Mouse (Mus musculus): ENCODE measurements around the gene Platr17.
"Not testable (repeated sequence)": the region's sequence is repeated elsewhere in the genome, so short reads cannot be mapped to it uniquely, and the experiment has no call there.

Gene Platr17

DNA sequence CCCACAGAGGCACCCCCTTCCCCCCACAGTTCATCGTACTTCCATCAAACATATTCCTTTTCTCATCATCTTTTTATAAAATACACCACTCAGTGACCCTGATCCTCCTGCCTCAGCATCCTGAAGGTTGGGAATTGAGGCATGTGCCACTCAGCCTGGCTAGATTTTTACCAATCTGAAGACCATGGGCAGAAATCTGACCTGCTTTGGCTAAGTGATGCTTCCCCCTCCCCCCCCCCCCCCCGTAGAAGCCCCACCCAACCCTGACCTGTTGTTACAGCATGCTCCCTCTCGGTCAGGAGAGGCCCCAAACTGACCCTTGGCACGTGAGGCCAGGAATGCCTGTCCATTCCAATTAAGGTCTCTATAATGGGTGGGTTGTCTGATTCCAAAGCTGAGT is at the start of gene Platr17:
Gene Platr17 (plus strand): TSS at position 301 of the 400 bp plus-strand sequence.
- not testable (repeated sequence) for DNase-seq (ENCODE audit: extremely low read depth, low read depth)

DNA sequence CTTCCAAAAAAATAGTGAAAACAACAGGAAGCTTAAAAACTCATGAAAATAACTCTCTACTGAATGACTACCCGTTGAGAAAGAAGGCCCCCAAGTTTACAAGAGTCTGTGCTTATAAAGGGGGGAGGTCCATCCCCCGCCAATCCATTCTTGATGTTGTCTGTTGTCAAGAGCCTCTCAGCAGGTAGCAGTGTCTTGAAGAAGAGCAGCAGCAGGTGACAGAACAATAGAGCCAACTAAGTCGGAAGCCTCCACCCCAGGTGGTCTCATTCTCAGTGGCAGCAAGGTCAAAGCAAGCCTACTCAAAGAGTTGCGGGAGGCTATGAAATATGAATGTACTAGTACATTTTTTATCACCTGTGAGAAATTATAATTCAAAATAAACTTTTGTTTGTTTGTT is 47.1 kb upstream of the Platr17 start:
- DNase-seq (ENCODE audit: extremely low read depth, low read depth) = no peak

DNA sequence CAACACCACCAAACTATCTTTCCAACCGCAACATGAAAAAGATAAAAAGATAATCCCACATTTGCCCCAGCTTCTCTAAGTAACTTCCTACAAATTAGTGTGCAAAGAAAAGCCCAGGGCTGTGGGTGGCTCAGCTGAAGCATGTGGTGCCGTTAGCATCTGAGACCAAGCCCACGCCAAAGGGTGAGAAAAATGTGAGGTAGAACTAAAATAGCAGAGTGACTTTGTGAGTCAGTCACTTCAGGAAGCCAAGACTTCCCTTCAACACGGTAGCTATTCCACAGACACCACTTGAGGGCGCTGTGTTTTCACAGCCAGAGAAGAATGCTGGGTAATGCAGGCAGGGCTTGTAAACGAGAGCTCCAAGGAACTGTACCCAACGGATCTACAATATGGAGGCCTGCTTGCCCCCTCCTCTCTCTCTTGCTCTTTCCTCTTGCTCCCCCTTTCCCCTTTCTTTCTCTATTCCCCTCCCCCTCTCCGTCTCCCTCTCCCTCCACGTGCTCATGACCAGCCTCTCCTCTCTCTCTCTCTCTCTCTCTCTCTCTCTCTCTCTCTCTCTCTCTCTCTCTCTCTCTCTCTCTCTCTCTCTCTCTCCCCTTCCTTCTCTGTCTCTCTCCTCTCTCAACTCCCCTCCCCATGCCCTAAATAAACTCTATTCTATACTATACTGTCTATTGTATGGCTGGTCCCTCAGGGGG is 39.5 kb upstream of the Platr17 start:
- peak; percentile 77 for DNase-seq (ENCODE audit: extremely low read depth, low read depth)

DNA sequence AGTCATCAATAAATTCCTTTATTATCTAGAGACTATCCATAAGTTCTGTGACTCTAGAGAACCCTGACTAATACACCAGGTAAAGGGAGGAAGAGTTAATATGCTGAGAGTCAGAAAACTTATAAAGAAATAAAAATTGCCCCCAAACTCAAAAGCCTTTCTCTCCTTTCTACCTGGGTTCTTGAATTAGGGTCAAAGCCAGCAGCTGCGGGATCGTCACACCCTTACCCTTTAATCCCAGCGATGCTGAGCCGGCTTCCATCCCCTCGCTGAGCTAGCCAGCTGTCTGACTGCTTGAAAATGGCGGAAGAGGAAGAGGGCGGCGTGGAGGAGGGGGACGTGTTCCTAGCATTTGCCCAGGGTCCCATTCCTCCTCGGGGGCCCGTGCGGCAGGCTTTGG is 31.4 kb upstream of the Platr17 start, which contains the start of gene Gm7029:
Gene Gm7029 (plus strand): TSS at position 301 of the 400 bp plus-strand sequence.
- DNase-seq (ENCODE audit: extremely low read depth, low read depth) = not testable (repeated sequence)

DNA sequence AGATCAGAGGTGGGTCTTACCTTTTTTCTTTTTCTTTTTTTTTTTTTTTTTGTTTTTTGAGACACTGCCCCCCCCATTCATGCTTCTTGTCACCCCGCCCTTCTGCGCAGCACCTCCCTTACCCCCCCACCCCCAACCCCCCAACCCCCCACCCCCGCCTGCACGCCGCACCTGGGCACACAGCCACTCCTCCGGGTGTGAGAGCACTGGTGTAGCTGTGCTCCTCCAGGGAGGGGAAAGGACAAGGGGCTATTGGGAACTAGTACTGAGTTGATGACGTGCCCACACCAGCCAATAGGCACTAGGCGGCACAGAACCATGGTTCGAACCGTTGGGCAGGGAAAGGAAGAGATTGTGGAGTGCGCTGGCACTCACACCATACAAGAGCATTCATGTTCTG is 30.5 kb upstream of the Platr17 start:
- no peak for DNase-seq (ENCODE audit: extremely low read depth, low read depth)

DNA sequence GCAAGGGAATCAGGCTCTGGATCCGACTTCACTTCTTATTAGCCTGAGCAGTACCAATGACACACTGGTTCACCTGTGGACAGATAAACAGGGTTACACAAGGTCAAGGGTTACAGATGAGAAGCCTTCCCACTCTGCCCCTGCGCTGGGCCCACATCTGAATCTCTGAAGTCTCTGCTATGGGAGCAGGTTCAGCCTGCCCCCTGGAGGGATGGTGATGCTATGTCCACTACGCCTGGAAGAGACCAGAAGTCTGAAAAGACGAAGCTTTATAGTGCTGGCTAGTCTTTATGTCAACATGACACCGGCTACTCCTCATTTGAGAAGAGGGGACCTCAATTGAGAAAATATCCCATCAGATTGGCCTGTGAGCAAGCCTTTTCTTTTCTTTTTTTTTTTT is 29.1 kb upstream of the Platr17 start:
- not testable (repeated sequence) for DNase-seq (ENCODE audit: extremely low read depth, low read depth)

DNA sequence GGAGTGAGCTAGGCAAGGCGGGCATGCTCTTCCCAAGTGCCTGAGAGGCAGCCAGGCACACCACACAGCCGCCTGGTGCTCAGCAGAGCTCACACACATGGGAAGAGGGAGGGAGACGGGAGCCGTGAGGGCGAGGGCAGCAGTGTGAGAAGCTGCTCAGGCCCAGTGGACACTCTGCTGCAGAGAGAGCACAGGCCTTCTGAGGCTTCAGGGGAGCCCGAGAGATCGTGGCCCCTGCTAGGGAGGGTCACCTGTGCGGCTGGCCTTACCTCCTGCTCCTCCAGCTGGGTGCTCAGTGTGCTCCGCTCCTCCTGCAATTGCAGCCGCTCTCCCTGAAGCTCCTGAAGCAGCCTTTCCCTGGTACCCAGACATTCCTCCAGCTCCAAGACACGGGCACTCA is 20.6 kb upstream of the Platr17 start:
- not testable (repeated sequence) for DNase-seq (ENCODE audit: extremely low read depth, low read depth)

DNA sequence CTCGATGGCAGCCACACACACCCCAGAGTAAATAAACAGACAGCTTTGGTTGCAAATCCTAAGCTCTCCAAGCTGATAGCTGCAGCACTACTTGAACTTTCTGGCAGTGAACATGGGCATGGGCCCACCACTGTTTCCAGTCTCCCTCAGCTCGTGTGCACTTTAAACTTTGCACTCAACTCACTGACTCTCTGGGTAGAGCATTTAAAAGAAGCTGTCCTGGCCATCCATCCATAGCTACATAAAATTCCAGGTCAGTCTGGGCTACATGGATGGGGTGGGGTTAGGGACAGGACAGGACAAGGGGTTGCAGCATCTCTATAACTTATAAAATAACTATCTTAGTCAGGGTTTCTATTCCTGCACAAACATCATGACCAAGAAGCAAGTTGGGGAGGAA is 17.1 kb upstream of the Platr17 start:
- DNase-seq (ENCODE audit: extremely low read depth, low read depth) = not testable (repeated sequence)

DNA sequence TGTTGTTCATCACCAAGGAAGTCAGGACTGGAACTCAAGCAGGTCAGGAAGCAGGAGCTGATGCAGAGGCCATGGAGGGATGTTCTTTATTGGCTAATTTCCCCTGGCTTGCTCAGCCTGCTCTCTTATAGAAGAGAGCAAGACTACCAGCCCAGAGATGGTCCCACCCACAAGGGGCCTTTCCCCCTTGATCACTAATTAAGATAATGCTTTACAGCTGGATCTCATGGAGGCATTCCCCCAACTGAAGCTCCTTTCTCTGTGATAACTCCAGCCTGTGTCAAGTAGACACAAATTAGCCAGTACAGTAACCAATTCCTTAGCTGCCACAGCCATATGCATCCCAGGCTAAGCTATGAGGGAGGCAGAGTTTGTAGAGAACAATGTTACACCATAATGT is 16.7 kb upstream of the Platr17 start:
- DNase-seq (ENCODE audit: extremely low read depth, low read depth) = not testable (repeated sequence)

DNA sequence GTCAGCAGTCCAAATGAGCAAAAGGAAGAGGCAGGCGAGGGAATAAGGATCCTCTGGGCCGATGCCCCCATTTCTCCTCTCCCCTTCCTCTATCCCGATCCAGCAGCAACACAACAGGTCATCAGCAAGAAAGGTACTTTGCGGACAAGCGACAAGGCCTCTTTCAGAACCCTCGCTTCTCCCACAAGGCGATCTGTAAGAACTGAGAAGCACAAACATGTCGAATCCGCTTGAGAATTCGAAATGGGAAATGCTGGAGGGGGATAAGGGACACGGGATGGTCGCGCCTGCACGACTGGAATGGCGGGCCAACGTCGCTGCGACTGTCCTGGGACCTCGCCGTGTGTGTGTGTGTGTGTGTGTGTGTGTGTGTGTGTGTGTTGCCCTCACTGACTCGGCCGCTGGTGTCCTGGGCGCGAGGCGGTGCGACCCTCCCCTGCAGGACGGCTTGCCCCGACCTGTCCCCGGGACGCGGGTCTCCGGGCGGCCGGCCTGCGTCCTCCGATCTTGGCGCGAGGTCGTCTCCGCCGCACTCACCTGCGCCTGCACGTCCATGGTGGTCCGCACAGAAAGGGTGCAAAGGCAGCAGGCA is 14.9 kb upstream of the Platr17 start:
- DNase-seq (ENCODE audit: extremely low read depth, low read depth) = not testable (repeated sequence)

DNA sequence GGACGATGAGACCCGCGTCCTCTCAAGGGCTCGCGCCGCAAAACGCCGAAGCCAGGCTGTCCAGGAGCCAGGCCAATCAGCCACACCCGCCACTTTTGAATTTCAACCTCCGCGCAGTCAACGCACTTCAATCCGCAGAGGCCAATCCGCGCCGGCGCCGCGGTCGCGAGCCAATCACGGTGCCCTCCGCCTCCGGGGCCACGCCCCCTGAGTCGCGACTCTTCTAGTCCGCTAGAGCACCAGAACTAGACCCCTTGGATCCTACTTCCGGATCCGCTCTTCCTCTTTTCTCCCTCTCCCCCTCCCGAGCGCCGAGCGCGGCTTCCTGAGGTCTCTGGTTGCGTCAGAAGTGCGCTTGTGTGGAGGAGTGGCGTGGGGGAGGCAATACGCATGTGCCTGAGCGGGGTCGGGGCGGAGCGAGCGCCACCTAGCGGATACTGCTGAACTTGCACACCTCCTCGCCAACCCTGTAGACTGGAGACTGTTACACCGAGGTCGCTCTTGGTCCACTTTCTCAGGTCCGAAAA is 14.3 kb upstream of the Platr17 start, which contains the start of gene Kifc1:
Gene Kifc1 (minus strand): TSS at position 129 of the 527 bp plus-strand sequence.
- peak; percentile 95 for DNase-seq (ENCODE audit: extremely low read depth, low read depth)

DNA sequence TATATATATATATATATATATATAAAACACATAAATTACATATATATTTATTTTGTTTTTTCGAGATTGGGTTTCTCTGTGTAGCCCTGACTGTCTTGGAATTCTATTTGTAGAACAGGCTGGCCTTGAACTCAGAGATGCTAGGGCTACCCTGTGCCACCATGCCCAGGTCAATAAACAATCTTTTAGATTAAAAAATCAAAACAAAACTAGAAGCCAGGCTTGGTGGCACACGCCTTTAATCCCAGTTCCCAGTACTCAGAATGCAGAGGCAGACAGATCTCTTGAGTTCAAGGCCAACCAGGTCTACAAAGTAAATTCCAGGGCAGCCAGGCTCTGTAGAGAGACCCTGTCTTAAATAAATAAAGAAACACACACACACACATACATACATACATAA is 13.6 kb upstream of the Platr17 start:
- no peak for DNase-seq (ENCODE audit: extremely low read depth, low read depth)

DNA sequence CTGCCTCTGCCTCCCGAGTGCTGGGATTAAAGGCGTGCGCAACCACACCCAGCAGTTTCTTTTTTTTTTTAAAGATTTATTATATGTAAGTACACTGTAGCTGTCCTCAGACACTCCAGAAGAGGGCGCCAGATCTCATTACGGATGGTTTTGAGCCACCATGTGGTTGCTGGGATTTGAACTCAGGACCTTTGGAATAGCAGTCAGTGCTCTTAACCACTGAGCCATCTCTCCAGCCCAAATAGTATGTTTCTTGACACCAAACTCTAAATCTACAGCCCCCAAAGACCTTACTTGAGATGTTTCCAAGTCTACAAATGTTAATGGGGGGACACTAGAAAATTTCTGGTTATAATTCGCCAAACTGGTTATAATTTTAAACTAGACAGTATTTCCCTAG is 13.0 kb upstream of the Platr17 start:
- DNase-seq (ENCODE audit: extremely low read depth, low read depth) = not testable (repeated sequence)

DNA sequence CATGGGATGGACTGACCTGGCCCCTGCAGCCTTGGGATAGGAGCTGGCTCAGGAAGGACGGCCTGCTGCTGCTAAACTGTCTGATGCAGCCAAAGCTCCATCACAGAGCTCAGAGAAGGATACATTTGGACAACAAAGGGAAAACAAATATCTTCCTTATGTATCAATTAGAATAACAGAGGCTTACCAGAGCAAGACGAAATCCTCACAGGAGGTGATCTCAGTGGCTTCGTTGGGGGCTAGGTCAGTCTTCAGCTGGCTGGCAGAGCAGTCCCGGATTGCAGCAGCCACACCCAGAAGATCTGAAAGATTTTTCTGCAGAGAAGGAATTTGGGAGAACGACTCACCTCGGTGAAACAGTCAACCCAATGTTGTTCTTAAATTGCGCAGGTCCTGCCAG is 12.5 kb upstream of the Platr17 start:
- DNase-seq (ENCODE audit: extremely low read depth, low read depth) = no peak

DNA sequence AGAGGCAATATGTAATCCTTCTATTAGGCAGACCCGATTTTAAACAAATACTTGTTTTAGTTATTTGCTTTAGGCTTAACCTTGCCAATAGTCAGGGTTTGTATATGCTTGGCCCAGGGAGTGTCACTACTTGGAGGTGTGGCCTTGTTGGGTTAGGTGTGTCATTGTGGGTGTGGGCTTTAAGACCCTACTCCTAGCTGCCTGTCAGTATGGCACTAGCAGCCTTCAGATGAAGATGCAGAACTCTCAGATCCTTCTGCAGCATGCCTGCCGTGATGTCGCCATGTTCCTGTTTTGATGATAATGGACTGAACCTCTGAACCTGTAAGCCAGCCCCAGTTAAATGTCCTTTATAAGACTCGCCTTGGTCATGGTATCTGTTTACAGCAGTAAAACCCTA is 11.9 kb upstream of the Platr17 start:
- not testable (repeated sequence) for DNase-seq (ENCODE audit: extremely low read depth, low read depth)

DNA sequence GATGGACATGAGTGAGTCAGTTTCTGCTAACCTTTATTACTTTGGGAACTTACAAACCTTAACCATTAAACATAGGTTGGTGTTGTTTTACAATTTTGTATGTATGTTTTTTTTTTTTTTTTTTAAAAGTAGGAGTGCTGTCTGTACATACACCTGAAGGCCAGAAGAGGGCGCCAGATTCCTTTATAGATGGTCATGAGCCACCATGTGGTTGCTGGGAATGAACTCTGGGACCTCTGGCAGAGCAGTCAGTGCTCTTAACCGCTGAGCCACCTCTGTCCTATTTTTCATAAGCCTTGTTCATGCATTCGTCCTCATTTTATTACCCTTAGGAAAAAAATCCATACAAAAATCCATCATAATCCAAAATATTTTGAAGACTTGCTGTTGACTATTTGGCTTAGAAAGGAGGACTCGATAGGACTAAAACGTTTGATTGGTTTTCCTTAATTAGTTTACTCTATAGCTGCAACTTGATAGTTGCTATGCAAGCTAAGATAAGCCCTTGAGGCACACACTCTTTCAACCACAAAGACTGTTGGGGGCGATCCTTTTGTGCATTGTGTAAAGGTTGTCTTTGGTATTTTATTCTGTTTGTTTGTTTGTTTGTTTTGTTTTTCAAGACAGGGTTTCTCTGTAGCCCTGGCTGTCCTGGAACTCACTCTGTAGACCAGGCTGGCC is 7.7 kb upstream of the Platr17 start:
- DNase-seq (ENCODE audit: extremely low read depth, low read depth) = peak; percentile 70

DNA sequence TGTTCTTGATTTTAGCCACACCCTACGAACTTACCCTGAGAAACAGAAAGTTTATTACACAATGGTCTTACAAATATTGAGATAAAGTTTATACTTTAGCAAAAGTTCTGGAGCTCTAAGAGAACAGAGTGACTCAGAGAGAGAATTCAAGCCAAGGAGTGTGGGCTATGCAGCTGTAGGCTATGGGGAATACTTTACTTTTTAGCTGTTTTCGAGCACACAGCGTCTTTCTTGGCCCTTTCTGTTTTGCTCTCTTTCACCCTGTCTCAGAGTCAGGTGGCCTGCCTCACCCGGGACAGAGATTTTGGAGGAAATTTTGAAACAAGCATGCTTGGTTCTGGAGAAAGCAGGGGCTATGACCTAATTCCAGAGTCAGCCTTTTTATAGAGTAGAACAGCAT is 6.7 kb upstream of the Platr17 start:
- not testable (repeated sequence) for DNase-seq (ENCODE audit: extremely low read depth, low read depth)

DNA sequence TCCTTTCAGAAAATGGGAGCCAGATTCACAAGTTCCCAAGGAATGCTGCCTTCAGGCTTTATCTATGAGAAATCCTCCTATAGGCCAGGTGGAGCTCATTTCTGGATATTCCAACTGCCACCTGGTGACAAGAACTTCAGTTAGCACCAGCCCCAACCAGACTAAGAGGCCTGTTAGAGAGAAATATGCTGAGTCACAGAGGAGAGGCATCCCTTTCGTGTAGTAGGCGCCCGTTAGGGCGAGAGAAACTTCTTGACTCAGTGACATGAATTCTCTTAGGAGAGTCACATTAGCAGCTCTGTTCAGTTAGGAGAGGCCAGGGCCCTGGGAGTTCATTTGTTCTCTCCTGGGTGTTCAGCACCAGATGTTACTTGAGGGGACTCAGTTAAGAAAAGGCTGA is 5.3 kb upstream of the Platr17 start:
- no peak for DNase-seq (ENCODE audit: extremely low read depth, low read depth)

DNA sequence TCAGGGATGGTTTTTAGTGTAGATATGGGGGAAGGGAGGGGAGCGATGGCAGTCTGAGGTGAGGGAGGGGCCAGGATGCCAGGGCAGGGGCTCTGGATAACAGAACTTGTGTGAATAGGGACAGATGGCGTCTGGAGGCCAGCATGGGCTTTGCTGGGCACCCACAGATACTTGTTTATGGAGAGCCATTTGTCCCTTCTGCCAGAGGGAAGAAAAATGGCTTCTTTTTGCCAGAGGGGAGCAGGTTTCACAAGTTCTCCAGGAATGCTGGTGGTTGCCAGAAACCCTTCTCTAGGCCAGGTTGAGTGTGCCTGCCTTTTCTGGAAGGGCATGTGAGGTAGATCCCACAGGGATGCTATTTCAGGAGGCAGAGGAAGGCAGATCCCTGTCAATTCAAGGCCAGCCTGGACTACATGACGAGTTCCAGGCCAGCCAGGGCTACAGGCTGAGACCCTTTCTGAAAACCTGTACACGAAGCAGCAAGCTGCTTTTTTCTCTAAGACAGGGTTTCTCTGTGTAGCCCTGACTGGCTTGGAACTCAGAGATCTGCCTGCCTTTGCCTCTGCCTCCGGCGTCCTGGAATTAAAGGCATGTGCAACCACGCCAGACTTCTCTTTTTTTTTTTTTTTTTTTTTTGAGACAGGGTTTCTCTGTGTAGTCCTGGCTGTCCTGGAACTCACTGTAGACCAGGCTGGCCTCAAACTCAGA is 4.5 kb upstream of the Platr17 start:
- DNase-seq (ENCODE audit: extremely low read depth, low read depth) = no peak

DNA sequence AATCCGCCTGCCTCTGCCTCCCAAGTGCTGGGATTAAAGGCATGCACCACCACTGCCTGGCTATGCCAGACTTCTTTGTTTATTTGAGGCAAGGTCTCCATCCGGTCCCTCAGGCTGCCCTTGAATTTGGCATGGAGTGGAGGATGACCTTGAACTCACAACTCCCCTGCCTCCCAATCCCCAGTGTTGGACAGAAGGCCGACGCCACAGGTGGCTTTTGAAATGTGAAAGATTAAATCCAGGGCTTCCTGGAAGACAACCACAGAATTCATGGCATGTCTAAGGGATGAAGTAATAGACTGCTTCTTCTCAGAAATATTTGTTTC is 4.0 kb upstream of the Platr17 start:
- DNase-seq (ENCODE audit: extremely low read depth, low read depth) = no peak

DNA sequence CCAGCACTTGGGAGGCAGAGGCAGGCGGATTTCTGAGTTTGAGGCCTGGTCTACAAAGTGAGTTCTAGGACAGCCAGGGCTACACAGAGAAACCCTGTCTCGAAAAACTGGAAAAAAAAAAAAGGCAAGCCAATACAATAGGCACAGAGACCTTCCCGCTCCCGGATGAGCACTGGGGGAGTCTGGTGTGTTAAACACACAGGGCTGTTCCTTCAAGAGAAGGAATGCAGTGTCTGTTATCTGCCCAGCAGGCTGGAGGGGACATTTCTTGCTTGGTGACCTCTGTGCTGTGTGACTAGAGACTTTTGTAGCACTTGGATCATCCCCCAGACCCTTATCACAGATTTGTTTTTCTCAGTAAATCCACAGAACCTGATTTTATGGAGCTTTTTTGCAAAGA is 3.3 kb upstream of the Platr17 start:
- DNase-seq (ENCODE audit: extremely low read depth, low read depth) = no peak

DNA sequence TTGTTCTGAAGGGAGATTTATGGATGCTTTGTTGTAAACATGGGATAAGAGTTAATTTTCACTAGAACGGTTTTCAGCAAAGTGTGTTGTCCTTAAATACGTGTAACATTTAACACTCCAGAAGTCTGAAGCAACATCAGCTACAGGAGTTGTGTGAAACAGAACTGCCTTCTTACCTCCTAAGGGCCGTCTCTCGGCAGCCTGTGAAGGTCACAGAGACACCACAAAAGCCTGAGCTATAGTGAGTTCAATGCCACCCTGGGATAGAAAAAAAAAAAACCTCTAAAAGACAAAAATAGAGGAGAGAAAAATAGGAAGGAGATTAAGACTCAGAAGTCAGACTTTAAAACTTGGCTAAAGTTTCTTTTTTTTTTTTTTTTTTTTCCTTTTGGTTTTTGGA is 2.9 kb upstream of the Platr17 start:
- DNase-seq (ENCODE audit: extremely low read depth, low read depth) = no peak
